Mouse (Mus musculus) heart, postnatal 4 days (tissue): Measurements from ENCODE around the gene Hspb7. TPM values are rescaled to one million over a fixed set of nuclear protein-coding genes. Genes with fewer than 3 reads are reported as not detected.

Experiments used
- DNase-seq: peaks from one replicate; pipeline ENCODE4 v3.0.0; 2021
- total RNA-seq, 2 experiments: library from RNA; stranded (reverse); gene quantifications; 2 replicates each; pipeline ENCODE4 v1.2.3; 2021

Gene Hspb7
- 100 to 1,000 TPM; 865 to 923 TPM for total RNA-seq

- no peak for DNase-seq
Observed at GRCm38 (mm10) chr4:141420192-141420829, at the start of gene Hspb7. Hspb7 (plus strand) TSS chr4:141420779.

DNA sequence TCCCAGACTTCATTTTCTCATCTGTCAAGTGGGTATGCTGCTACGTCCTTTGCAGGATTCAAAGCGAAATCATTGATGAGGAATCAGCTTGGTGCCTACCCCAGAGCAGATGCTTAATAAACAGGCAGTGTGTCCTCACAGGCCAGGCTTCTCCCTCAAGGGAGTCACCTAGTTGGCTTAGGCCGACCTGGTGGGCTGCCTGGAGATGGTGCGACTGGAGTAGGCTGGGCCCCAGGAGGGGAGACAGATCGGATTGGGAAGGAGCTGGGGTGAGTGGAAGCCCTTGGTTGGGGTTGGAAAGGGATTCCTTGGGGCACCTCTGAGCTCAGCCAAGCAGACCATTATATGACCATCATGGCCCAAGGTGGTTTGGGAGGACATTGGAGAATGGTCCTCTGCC, 48.2 kb upstream of the Hspb7 start:
- DNase-seq: no peak

GRCm38 (mm10) chr4:141379674-141380073, 40.9 kb upstream of the Hspb7 start:
- no peak for DNase-seq

GRCm38 (mm10) chr4:141382406-141382805, 38.2 kb upstream of the Hspb7 start:
- peak; percentile 25 for DNase-seq

GRCm38 (mm10) chr4:141385275-141385674, 35.3 kb upstream of the Hspb7 start:
- DNase-seq: peak; percentile 63

- DNase-seq: no peak
Observed at GRCm38 (mm10) chr4:141386150-141386549, 34.4 kb upstream of the Hspb7 start.

GRCm38 (mm10) chr4:141387093-141387784, 33.3 kb upstream of the Hspb7 start:
- peak; percentile 87 for DNase-seq

GRCm38 (mm10) chr4:141387933-141388332, 32.6 kb upstream of the Hspb7 start:
- no peak for DNase-seq

GRCm38 (mm10) chr4:141389366-141390150, 31.0 kb upstream of the Hspb7 start:
- no peak for DNase-seq

DNA sequence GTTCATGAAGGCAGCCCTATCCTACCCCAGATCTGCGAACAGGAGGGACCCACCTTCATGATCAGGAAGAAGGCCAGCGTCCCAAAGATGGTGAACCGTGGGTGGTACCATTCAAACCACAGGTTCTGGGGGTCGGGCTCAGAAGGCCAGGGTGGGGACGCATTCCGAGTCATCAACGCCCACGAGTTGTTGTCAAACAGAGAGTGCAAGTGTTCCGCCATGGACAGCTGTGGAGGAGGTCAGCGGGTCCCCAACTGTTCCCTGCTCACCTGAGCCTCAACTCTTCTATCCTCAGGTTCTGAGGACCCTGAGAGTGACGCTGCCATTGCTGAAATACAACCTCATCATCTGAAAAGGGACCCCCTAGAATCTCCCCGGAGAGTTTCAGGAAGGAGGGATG, 29.3 kb upstream of the Hspb7 start:
- no peak for DNase-seq

DNA sequence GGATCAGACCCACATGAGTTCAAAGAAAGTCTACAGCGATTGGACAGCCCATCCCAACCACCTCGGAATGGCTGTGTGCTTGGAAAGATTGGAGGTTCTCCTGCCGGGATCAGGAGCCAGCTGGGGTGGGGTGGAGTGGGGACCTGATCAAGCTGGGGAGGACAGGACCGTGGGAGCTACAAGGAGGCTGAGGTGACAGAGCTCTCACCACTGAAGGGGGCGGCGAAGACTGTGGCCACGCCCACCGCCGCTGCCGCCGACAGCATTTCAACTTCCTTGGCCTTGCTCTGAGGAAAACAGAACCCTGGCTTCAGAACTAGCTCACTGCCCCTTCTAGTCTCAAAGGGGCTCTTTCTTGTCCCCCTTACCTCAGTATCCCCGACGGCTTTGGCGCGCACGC, 25.8 kb upstream of the Hspb7 start:
- DNase-seq: no peak

DNA sequence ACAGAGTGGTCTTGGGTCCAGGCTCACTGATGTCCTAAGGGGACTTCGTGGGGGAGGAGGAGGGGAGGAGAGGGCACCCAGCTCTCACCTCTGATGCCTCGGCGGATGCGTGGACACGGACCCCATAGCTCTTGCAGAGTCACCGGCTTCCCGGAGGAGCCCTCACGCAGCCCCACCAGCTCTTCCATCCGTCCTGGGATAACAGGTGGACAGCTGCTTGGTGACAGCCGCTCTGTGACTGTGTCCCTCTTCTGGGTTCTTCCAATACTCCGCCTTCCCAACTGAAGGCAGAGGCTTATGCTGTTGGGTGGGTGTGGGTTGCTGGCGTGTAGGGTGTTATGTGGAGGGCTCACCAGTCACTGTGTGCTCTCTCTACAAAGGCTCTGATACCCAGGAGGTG, 22.7 kb upstream of the Hspb7 start:
- no peak for DNase-seq

GRCm38 (mm10) chr4:141398545-141398944, 22.0 kb upstream of the Hspb7 start, which contains the start of gene Clcnka:
Clcnka (minus strand) TSS chr4:141398724.
- no peak for DNase-seq

DNA sequence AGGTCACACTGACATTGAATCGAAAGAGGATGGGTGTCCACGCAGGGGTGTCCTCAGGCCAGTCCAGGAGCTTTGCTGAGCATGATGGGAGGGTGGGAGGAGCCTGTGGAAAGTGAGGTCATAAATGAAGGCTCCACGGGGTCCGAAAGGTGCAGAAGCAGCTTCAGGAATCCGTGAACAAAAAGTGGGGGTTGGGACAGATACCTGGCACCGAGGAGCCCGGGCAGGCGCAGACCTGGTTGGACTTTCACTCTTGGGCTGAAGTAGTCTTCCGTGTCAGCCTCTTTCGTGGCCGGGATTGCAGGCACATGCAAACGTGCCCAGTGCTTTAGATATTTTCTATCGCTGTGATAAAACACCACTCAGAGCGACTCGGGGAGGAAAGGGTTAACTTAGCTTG, 20.4 kb upstream of the Hspb7 start:
- no peak for DNase-seq

DNA sequence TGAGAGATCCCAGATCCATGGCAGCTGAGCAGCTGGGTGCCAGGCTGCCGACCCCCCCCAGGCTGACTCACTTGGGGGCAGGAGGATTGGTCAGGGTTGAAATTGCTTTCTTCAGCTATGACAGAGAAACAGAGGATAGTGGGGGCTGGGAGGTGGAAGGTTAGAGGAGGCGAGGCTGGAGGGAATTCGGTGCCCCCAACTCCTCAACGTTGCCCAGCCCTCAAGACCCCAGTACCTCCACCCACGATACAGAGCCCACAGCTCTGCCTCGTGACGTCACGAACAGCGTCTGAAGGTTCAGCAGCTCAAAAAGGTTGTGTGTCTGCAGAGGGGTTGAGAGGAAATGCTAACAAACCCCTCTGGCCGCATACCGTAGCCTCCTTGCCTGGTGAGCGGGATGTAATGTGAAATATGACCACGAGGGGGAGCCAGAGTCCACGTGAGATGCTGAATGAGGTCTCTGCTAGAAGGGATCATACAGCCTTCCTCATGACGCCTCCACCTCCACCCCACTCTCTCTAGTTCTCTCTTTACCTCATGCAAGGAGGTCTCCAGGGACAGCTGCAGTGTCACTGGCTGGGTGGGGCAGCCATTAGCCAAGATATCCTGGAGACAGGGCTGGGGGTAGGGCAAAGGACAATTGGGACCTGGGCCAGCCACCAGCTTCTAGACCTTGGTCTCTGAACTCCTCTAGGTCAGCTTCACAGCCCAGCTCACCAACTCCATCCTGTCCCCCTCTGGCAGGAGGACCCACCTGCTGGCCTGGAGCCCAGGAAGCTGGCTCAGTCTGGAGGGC, 15.9 kb upstream of the Hspb7 start:
- DNase-seq: peak; percentile 95

DNA sequence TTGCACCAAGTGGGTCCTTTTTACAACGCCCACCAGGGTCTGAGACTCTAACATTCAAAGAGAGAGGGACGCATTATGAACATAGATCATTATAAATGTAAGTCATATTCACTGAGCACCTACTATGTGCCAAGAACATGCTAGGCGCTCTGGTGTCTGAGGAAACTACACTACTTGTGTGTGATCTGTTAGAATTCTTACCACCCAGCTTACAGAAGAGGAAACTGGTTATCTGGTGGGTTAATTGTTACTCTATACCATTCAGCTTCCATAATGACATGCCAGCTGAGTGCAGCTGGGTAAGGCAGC, 15.3 kb upstream of the Hspb7 start:
- no peak for DNase-seq

DNA sequence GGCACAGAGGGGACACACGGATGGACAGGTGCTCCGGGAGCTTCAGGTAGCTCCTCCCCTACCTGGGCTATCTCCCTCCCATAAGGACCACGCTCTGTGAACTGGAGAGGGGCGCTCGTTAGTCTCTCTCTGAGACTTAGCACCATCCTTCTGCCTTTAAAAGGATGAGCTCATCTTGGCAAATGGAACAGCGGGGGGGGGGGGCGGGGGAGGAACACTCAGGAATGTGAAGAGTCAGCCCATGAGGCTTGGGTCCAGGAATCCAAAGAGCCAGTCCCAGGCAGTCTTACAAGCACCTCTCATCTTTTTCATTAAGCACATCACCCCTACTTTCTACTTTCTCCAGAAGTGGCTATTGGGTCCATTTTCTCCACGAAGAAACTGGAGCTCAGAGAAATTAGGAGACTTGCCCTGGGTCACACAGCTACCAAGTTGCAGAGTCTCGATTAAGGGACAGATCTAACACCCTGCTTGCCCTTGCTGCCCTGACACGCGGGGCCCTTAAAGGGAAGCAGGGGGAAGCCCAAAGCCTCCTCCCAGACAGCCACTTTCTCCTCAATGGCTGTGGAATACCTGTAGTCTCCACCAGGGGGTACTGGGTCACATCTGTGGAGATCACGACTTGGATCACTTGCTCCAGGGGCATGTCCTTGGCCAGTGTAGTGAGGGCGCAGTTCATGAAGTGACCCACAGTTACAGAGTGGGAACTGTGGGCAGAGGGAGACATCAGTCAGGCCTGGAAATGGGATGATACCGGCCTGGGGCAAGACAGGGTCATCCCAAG, 13.9 kb upstream of the Hspb7 start:
- peak; percentile 83 for DNase-seq

- DNase-seq: no peak
Observed at GRCm38 (mm10) chr4:141408577-141408976, 12.0 kb upstream of the Hspb7 start.

DNA sequence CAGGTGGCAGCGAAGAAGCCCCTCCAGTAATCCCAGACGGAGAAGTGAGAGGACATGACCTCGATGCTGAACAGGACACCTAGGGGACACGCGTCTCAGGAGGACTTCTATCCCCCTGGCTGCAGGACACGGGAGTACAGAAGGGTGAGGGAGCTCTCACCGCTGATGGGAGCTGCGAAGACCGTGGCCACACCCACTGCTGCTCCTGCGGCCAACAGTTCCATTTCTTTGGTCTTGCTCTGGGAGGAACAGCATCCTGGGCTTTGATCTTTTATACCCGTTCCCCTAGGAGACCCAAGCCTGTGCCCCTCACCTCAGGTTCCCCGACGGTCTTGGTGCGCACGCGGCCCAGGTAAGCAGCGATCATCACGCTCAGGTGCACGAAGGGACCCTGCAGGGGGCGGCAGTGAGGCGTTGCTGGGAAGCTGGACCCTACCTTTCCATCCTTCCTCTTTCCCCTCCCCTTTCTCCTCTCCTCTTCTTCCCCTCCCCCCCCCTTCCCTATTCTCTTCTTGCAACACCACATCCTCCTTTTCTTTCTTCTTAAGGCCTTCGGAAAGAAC, 9.1 kb upstream of the Hspb7 start:
- no peak for DNase-seq

DNA sequence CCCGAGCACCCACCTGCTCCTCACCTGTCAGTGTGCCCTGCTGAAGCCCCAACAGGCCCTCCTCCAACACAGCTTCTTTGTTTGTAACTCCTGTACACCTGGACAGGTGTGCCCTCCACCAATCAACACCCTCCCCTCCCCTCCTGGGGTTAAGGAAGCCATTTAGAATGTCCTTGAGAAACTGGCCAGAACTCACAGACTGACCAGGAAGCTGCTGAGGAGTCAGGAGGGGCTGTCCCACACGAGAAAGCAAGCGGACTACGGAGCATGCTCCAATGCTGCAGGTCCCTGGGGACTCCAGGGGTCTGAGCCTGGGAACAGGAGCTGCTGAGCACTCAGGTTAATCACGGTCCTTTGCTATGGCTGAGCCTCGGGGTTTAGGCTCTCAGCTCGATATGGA, 4.7 kb upstream of the Hspb7 start, which contains the start of gene Clcnkb:
Clcnkb (minus strand) TSS at position 91 of the 400 bp plus-strand sequence.
- DNase-seq: no peak

DNA sequence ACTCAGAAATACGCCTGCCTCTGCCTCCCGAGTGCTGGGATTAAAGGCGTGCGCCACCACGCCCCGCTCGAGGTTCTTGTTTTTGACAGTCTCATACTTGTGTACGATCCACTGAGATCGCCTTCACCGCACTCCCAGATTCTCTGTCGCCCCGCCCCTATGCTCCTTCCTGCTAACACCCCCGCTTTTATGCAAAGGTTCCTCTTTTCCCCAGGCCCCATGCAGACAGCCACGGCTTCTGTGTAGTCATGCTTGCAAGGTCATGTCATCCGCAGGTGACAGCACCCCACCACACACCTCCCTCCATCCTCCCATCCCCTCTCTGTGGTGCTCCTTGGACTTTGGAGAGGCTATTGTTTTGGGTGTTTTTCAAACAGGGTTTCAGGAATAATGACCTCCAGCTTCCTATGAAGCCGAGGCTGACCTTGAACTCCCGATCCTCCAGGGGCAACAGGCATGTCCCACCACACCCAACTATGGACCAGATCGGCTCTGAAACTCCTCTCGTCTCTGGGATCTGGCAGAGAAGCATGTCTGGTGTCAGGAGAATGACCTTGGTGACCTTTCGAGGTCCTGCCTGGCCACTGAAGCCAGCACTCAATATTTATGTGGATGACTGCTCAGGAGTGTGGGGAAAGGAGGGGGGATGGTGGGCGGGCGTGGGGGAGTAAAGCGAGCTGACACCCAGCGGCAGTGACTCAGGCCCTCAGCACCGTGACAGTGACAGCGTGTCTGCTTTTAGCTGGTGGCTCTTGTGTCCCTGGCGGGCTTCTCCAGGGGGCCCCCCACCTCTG, 984 bp upstream of the Hspb7 start:
- peak; percentile 75 for DNase-seq
